Mouse (Mus musculus) cerebellum, postnatal 14 days (tissue): ENCODE measurements around the gene Zfp715.
A peak's percentile ranks its signal among the peaks of the same experiment; 100 is the strongest.
"Not testable (repeated sequence)": the region's sequence is repeated elsewhere in the genome, so short reads cannot be mapped to it uniquely, and the experiment has no call there.

Experiments used
- DNase-seq, 2 experiments: peaks; one replicate each; pipeline ENCODE4 v3.0.0; 2021; ENCODE audit warnings: mixed read lengths in 2 of 2

Gene Zfp715

DNA sequence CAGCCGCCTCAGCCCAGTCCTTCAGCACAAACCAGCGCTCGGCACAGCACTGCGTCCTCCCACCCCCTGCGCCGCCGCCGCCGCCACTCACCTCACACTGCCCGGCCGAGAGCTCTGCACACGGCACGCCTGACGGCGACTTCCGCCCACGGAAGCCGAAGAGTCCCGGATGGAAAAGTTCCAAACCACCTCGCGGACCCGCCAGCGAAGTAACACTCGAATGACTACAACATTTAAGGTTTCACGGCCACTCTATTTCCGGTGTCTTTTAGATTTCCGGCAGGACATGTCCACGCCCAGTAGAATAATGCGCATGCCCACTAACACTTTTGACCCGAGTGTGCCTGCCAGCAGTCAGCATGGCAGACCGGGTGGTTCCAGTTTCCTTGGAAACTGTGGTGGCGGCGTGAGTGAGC lies at the start of gene Zfp715:
Gene Zfp715, minus strand, starts transcription at position 282 of the 416 bp plus-strand sequence.
- peak; percentile 90 to 91 for DNase-seq

DNA sequence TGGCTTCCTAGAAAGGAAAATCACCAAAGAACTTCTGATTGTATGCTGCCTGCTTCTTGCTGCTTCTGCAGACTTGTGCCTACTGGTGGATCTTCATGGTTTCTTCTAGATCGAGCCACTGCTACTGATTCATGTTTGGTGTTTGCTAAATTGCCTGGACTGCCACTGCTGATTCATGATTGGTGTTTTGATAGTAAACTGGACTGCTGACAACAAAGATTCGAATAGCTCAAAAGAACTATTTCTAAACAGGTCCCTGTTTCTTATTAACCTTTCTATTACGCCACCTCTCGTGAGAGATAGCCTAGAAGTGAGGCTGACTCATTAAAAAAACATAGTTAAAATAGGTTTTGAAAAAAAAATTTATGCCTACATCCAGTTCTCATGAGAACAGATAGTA lies 48.9 kb upstream of the Zfp715 start:
- no peak for DNase-seq

DNA sequence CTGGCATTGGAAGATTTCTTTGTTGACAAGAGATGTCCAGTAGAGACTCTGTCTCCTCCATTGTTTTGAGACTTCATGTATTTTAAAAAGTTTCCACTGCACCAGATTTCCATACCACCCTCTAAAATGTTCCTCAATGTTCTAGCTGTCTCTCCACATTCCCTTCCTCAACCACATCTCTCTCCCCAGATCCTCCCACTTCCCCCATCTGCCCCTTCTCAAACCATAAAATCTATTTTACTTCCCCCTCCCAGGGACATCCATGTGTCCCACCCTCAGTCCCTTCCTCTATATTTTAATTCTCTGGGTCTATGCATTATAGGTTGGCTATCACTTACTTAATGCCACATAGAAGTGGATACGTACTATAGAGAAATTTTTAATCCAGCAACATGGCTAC lies 48.3 kb upstream of the Zfp715 start:
- DNase-seq = no peak

DNA sequence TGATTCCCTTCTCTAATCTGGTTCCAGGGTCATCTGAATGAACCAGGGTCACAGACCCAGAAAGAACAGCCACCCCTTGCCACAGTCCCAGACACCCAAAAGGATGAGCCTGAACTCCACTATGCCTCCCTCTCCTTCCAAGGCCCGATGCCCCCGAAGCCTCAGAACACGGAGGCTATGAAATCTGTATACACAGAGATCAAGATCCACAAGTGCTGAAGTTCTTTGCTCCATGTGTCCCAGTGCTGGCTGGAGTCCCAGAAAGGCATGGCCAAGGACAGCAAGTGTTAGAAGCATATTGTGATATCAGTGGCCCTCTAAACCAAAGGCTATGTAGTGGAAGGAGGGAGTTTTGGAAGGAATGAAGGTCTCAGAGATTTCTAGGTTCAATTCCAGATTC lies 45.5 kb upstream of the Zfp715 start:
- DNase-seq = no peak

DNA sequence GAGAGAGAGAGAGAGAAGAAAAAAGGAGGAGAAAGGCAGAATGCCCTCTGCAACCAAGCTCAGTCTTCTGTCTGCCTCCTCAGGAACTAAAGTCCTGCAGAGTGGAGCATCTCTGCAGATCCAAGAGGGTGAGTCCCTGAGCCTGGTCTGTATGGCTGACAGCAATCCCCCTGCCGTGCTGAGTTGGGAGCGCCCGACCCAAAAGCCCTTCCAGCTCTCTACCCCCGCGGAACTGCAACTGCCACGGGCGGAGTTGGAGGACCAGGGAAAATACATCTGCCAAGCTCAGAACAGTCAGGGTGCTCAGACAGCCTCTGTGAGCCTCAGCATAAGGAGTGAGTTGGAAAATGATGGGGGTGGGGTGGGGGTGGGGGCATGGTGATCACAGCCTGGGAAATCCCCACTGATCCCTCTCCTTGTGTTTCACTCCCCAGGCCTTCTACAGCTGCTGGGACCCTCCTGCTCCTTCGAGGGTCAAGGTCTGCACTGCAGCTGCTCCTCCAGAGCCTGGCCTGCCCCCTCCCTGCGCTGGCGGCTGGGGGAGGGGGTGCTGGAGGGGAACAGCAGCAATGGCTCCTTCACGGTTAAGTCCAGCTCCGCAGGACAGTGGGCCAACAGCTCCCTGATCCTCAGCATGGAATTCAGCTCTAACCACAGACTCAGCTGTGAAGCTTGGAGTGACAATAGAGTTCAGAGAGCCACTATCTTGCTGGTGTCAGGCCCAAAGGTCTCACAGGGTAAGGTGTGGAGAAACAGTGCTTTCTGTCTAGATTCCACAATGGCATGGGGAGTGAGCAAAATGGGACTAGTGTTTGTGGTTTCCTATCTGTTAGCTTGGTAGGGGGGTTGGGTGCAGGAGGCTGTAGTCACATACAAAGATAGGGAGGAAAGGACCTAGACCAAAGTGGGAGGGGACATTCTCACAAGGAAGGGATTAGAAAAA lies 42.1 kb upstream of the Zfp715 start:
- DNase-seq = peak in 1 of 2 experiments; percentile 3

DNA sequence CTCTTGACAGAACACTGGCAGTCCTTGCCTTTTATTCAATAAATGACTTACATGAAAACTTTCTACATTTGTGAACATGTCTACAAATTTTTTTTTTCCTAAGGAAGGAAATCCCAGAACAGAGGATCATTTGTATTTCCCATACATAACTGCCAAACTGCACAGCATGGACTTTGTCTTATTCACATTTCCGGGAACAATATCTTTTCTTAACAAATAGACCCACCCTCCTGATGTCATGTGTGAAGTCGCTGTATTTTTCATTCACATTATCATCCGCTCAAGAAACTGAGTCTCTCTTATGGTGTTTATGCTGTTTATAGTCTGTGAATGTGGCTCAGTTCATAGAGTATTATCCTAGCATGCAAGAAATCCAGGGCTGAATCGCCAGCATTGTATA lies 40.7 kb upstream of the Zfp715 start:
- no peak for DNase-seq

DNA sequence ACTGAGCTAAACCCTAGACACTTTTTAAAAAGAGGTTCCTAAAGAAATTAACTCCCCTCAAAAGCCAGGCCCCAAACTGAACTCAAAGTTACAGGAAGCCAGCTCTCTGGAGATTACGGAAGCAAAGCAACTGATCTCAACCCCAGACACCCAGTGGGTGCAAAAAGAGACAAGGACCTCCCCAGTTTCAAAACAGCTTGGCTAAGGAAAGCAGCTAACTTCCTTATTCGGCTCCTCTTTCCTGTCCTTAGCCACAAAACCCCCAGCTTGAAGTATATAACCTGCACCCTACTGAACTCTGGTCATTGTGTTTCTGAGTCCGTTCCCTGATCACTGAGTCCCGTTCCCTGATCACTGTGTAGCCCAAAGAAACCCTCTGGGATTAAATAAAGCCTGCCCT lies 40.0 kb upstream of the Zfp715 start:
- no peak for DNase-seq

DNA sequence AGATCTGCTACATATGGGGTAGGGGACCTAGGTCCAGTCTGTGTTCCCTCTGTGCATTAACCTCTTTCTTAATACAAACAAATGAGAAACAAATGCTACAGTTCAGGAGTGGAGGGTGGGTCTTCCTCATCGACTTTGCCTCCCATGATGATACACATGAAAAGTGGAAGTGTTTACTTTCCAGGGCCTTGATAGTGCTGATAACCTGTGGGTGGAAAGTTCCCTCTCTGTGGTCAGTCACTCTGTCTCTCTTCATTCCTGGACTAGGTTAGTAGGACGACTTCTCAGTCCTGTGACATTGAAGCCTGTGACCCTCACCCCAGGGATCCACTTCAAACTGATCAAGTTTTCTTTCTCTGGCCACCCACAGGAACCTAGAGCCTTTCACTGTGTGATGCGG lies 38.1 kb upstream of the Zfp715 start, which contains the start of gene Siglecf:
Gene Siglecf, plus strand, starts transcription at position 188 of the 400 bp plus-strand sequence.
- DNase-seq = no peak

DNA sequence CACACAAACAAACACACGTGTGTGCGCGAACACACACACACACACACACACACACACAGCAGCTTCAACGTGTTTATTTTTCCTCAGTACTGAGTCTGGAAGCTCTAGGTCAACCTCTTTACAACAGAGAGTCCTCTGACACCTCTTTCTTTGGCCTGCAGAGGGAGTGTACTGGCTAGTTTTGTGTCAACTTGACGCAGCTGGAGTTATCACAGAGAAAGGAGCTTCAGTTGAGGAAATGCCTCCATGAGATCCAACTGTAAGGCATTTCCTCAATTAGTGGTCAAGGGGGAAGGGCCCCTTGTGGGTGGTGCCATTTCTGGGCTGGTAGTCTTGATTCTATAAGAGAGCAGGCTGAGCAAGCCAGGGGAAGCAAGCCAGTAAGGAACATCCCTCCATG lies 36.5 kb upstream of the Zfp715 start:
- not testable (repeated sequence) for DNase-seq

DNA sequence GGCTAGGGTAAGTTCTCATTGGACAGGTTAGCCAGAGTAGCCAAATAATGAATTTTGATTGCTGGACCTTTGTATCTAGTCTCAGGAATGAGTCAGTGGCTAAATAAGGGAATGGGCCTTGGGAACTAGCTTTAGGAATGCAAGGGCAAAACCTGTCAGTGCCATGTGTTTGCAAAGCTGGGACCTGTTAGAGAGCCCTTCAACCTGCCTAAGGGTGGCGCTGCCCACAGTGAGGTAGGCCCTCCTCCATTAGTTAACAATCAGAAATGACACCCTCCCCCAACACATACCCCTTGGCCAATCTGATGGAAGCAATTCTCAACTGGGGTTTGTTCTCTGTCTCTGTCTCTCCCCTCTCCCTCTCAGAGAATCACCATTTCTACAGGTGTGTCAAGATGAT lies 33.5 kb upstream of the Zfp715 start:
- no peak for DNase-seq

DNA sequence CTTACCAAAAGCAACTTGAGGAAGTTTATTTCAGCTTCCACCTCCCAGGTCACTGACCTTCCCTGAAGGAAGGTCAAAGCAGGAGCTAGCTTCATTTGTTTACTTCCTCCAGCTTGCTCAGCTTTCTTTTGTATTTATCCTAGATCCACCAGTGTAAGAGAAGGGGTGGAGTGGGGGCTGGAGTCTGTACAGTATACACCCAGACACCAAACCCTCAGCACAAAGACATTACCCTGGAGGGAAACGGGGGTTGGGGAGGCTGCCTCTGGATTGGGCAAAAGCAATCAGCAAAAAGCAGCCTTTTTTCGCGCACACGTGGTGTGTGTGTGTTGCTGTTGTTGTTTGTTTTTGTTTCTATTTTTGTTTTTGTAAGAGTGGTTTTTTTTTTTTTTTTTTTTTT lies 33.1 kb upstream of the Zfp715 start:
- DNase-seq = no peak

DNA sequence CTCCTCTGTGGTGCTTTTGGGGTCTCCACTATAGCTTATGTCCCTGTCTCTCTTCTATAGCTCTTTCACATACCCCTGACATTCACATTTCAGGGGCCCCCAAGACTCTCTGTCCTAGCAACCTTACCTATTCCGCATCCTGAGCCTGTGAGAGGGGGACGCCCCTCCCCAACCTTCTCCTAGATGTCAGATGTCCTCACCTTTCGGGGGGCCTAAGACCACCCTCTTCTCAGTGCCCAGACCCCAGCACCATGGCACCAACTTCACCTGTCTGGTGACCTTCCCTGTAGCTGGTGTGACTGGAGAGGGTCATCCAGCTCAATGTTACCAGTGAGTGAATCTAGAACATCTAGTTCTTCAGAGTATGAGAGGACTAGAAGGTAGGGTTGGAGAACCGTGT lies 31.4 kb upstream of the Zfp715 start:
- DNase-seq = no peak

DNA sequence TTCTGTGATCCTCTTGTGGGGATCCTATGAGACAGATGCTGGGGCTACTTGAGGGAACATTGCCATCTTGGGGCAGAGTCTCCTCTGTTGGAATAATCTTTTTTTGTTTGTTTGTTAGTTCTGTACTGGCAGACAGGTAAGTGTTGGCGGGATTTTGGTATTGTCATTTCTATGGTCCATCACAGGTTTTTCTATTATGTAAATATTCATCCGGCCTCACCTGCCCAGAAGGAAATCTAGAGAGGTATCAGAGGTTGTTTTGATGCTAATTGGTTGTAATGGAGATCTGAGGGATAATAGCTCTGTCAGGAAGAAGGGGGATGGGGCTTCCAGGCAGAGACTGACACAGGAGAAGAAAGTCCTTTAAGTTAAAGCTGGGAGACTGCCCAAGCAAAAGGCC lies 30.9 kb upstream of the Zfp715 start:
- DNase-seq = no peak

DNA sequence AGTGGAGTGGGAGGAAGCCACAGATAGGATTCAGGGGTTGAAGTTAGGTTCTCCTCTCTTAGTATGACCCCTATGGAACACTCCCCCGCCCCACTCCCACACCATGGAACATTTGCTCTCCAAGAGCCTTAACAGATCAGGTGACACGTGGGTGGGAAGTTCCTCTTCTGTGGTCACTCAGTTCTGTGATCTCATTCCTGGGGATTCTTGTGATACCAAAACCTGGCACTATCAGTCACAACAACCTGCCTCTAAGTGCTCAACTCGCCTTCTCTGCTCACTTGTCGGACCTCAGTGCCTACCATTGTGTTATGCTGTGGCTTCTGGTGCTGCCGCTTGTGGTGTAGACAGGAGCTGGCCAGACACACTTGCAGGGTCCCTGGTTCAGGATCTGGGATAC lies 30.1 kb upstream of the Zfp715 start:
- no peak for DNase-seq

DNA sequence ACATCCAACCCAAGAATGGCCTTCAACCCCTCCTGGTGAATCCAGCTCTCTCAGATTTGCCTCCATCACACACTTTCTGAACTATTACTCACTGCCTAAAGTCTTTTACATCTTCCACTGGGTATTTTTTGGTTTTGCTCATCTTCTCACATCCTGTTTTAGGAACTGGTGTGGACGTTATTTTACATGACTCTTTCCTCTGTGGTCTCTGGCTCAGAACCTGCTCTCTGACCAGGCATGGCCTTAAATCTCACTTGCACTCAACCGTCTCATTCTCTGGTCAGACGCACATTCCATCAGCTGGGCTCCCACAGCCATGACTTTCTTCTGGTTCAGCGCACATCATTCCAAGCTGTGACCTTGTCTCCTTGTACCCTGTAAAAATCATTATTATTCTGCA lies 27.7 kb upstream of the Zfp715 start:
- no peak for DNase-seq

DNA sequence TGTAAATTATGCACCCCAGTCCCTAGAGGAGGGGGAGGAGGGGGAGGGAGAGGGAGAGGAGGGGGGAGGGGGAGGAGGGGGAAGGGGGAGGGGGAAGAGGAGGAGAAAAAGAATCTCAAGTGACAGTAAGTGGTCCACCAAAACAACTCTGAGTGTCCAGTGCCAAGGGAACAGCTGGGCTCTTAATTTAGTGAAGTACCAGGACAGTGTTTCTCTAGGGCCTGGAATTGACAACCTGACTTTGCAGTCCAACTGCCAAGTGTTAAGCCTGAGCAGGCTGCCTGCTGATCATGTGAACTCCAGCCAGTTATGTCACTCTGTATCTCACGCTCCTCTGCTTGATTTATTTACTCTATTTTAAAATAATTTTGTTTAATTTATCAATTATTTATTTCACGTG lies 20.8 kb upstream of the Zfp715 start:
- DNase-seq = peak; percentile 9 to 16

DNA sequence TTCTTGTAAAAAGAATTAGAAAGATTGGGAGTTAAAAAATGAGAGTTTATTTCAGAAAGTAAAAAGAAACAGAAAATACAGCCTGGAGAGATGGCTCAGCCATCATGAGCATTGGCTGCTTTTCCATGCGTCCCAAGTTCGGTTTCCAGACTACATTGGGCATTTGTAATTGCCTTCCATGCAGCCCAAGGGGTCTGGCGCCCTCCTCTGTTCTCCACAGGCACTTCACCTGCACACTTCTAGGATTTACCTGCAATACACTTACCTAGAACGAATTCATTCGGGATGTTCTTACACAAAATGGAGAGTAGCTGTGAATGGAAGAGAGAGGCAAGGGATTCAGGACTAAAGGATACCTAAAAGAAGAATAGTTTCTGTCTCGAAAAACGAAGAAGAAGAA lies 20.1 kb upstream of the Zfp715 start:
- DNase-seq = peak; percentile 54 to 61

DNA sequence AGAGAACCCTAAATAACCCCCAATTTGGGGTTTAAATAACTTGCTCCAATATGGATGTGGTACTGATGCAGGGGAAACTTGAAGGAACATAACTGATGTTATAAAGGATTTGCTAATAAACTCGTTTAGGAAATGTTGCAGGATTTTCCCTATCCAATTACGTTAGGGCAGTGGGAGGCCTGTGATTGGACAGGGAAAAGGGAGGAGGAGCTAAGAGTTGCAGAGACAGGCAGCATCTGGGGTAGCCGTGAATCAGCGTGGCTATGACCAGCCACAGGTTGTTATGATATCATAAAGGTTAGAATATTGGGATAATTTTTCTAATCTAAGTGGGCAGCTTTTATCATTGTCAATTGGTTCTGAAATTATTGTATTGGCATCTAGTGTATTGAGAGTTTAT lies 15.0 kb upstream of the Zfp715 start:
- DNase-seq = no peak

DNA sequence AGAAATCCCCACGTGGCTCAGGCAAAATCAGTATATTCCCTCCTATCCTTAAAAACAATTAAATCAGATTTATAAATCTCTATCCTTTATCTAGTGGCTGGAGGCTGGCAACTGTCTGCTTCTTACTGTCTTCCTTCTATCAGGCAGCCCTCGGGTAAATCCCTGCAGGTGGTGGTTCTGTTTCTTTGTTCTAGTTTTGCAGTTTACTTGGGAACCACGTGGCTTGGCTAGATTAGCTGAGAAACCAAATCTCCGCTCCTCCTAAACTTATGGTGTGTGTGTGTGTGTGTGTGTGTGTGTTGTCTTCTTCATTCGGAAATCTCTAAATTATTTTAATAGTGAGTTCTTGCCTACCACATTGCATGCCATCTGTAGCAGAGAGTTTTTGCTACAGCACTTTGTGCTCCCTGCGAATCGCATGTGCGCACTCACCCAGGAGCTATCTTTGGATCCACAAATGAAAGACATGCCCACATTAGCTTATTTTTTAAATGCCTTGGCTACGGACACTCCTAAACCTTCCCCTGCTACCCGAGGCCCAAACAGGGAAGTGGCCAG lies 13.2 kb upstream of the Zfp715 start:
- DNase-seq = no peak

DNA sequence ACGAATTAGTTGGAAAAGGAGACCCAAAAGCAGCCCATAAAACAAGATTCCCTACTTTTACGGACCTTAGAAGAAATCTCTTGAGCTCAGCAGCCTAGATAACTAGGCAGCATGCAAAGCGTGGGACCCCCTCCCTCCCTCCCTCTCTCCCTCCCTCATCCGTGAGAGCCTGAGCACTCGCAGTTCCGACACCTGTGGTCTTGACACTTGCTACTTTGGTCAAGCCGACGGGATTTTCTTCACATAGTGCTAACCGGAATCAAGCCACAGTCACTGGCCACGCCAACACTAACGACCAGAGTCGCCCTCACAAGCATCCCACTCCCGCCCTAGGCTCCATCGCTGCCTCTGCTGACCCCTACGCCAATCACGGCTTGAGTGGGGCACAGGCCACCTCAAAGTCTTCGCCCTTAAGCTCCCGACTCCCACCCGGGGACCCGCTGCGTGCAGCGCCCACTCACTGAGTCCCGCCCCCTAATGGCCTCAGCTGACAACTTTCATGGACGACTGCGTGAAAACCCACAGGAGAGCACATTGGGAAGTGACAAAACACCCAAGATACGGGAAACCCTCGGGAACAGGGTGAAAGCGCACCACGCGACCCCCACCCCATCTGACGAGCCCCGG lies 595 bp downstream of the Zfp715 start:
- no peak for DNase-seq

DNA sequence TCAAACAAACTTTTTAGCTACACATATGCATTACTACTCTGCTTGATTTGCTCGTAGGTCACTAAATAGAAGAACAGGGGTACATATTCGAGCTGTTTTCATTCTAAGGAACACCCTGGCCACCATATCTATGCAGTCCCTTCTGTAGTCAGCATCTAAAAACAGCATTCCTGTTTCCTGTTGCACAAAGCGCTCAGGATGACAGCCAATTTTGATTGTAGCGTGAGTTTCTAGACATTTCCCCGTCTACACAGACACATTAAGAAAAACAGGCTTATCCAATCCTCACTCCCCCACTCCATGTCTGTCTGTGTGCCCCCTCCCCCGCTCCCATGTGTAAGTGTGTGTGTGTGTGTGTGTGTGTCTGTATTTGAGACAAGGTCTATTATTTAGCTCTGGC lies 1.5 kb downstream of the Zfp715 start:
- no peak for DNase-seq

DNA sequence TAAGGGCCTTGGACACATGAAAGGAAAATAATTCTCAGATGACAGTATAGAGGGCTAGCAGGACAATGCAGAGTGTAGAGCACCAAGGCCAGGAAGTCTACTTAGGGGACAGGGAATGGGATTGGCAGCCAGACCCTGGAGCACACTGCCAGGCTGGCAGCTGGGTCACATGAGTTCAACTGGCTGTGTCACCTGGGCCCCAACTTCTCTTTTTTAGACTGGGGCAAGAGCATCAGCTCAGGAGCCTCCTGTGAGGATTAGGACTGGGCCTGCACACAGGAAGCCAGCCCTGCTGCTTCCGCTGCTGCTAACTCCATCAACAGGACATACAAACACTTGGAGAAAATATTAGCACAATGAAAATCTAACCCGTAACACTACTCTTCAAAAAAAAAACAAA lies 4.0 kb downstream of the Zfp715 start:
- no peak for DNase-seq

DNA sequence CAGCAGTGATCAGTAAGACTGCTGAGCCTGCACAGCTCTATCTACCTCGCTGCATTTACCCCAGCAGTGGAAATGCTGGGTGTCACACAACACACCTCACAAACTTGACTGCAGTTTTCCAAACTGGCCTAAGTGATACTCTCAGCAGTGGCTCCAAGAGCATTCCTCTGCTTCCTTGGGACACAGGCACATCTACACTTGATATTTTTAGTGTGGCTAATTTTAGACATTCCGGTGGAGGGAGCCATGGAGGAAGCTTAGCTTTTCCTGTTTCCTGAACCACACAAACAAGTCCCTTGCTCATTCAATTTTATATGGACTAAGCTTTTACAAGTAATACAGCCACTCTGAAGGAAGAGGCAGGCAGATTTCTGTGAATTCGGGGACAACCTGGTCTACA lies 7.9 kb downstream of the Zfp715 start:
- DNase-seq = peak in 1 of 2 experiments; percentile 7

DNA sequence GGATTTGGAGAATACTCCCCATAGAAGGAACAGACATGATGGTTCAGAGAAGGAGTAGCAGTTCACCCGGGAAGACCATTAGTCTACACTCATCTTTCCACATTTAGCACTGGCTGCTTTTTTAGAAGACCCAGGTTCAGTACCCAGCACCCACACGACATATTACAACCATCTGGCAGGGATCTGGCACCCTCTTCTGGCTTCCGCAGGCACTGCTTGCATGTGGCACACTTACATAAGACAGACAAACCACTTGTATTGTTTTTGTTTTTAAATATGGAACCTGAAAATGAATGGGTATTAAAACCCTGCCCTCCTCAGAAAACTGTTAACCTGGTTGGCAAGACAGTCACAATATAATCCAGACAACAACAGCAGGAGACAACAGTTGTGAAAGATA lies 21.6 kb downstream of the Zfp715 start:
- DNase-seq = no peak
